Mouse (Mus musculus) liver, embryonic 15.5 days (tissue): ENCODE measurements around the gene Zfp784. TPM values are rescaled to one million over a fixed set of nuclear protein-coding genes. Genes with fewer than 3 reads are reported as not detected.

Source experiments
- polyA plus RNA-seq: library from polyadenylated mRNA; unstranded; fragments of >200 nt; fragmentation: Nextera tagmentation; extraction: Ambion mirVana; gene quantifications from 2 replicates; pipeline ENCODE4 v1.2.1, GENCODE M21; 2015

Gene Zfp784
- polyA plus RNA-seq, 1 experiment from 2014 or later, result 1.2 TPM

Other genes starting within 250 kb of the Zfp784 start
- 9.5 and 10.3 TPM in 2 replicates for gene Tmem238, start 248.8 kb downstream of the Zfp784 start, polyA plus RNA-seq
- gene Rpl28, start 245.6 kb downstream of the Zfp784 start, polyA plus RNA-seq, result 169 and 173 TPM in 2 replicates
- 302 and 318 TPM in 2 replicates for gene Ube2s, start 225.9 kb downstream of the Zfp784 start, polyA plus RNA-seq
- not detected in 2 replicates for gene Shisa7, start 193.8 kb downstream of the Zfp784 start, polyA plus RNA-seq
- gene Isoc2b, start 168.2 kb downstream of the Zfp784 start, polyA plus RNA-seq, result 3.7 and 3.8 TPM in 2 replicates
- 0.68 and 0.77 TPM in 2 replicates for gene Isoc2a, start 161.3 kb downstream of the Zfp784 start, polyA plus RNA-seq
- gene Gm36210, start 131.9 kb downstream of the Zfp784 start, polyA plus RNA-seq, result not detected in 2 replicates
- 1.7 TPM in 2 replicates for gene Zfp628, start 123.2 kb downstream of the Zfp784 start, polyA plus RNA-seq
- gene Nat14, start 116.4 kb downstream of the Zfp784 start, polyA plus RNA-seq, result 0.23 and 0.45 TPM in 2 replicates
- gene Ssc5d, start 112.7 kb downstream of the Zfp784 start, polyA plus RNA-seq, result 0.15 TPM in 2 replicates
- gene Sbk2, start 74.0 kb downstream of the Zfp784 start, polyA plus RNA-seq, result 0.07 TPM in 1 of 2 replicates, not detected in the other
- not detected in 2 replicates for gene Sbk3, start 67.3 kb downstream of the Zfp784 start, polyA plus RNA-seq
- 3.3 and 4.6 TPM in 2 replicates for gene Zfp579, start 42.3 kb downstream of the Zfp784 start, polyA plus RNA-seq
- gene Zfp524, start 24.0 kb downstream of the Zfp784 start, polyA plus RNA-seq, result 9.3 and 10.0 TPM in 2 replicates
- 15.6 and 17.9 TPM in 2 replicates for gene Fiz1, start 23.7 kb downstream of the Zfp784 start, polyA plus RNA-seq
- 0.53 and 1.2 TPM in 2 replicates for gene Gm44973, start 22.9 kb downstream of the Zfp784 start, polyA plus RNA-seq
- 1.3 and 1.5 TPM in 2 replicates for gene Zfp865, start 18.1 kb downstream of the Zfp784 start, polyA plus RNA-seq
- 0.28 and 0.40 TPM in 2 replicates for gene Ccdc106, start 17.9 kb downstream of the Zfp784 start, polyA plus RNA-seq
- not detected in 2 replicates for gene 4632433K11Rik, start 4.3 kb downstream of the Zfp784 start, polyA plus RNA-seq
- gene Zfp580, start 13.1 kb upstream of the Zfp784 start, polyA plus RNA-seq, result 1.7 and 2.0 TPM in 2 replicates
- 59.4 and 60.8 TPM in 2 replicates for gene U2af2, start 23.7 kb upstream of the Zfp784 start, polyA plus RNA-seq
- gene Epn1, start 41.8 kb upstream of the Zfp784 start, polyA plus RNA-seq, result 49.2 and 54.5 TPM in 2 replicates
- gene Rfpl4, start 78.5 kb upstream of the Zfp784 start, polyA plus RNA-seq, result not detected in 2 replicates
- 0.18 and 0.21 TPM in 2 replicates for gene Rasl2-9, start 87.5 kb upstream of the Zfp784 start, polyA plus RNA-seq
- gene Vmn1r55, start 111.2 kb upstream of the Zfp784 start, polyA plus RNA-seq, result not detected in 2 replicates
- not detected in 2 replicates for gene Vmn1r56, start 158.3 kb upstream of the Zfp784 start, polyA plus RNA-seq
- not detected in 2 replicates for gene Vmn1r57, start 180.0 kb upstream of the Zfp784 start, polyA plus RNA-seq